In genomic region chr4:88356652-88357051, GRCm38 (mm10) we compare ENCODE assay signal across 8 mouse cellular contexts.
A peak's percentile ranks its signal among the peaks of the same experiment; 100 is the strongest.
DNase-seq lines count a peak whose midpoint lies in the region; ATAC-seq and TF ChIP-seq lines count a peak whose summit lies in the region.

No protein-coding gene starts in this region.

- peak; percentile 54 for TF ChIP-seq CTCF in intestine, postnatal 0 days (IDR thresholded peaks at IDR 0.05; ENCODE audit: low read depth)

- H3K4me2 ChIP-seq in intestine, postnatal 0 days (replicated peaks; ENCODE audit: low read depth) = no peak overlapping the region
- no peak overlapping the region for H3K4me2 ChIP-seq in intestine, embryonic 16.5 days (ENCODE audit: low read depth, low read length)

- H3K9me3 ChIP-seq in intestine, postnatal 0 days (ENCODE audit: control insufficient read depth) = no peaks in the 10 kb centered on the region
- no peaks in the 10 kb centered on the region for H3K9me3 ChIP-seq in intestine, embryonic 16.5 days (ENCODE audit: control insufficient read depth, low read length)

- no peak for ATAC-seq in intestine, postnatal 0 days
- no peak for ATAC-seq in intestine, embryonic 16.5 days
- no peak for ATAC-seq in erythroid progenitor cell, adult 5-6 weeks (replicated peaks; ENCODE audit: low FRiP score, poor library complexity, severe bottlenecking)

- H3K27me3 ChIP-seq in intestine, postnatal 0 days (replicated peaks; ENCODE audit: control insufficient read depth, insufficient read depth, low read length) = no peaks in the 10 kb centered on the region
- no peaks in the 10 kb centered on the region for H3K27me3 ChIP-seq in intestine, embryonic 16.5 days (replicated peaks; ENCODE audit: control insufficient read depth, insufficient read depth, low read length)

- no peak overlapping the region for H3K27ac ChIP-seq in intestine, postnatal 0 days (ENCODE audit: low read depth, low read length)
- no peak overlapping the region for H3K27ac ChIP-seq in intestine, embryonic 16.5 days (ENCODE audit: low read length)

- H3K4me1 ChIP-seq in intestine, postnatal 0 days (replicated peaks; ENCODE audit: control insufficient read depth, insufficient read depth, low read length) = no peaks in the 10 kb centered on the region
- no peaks in the 10 kb centered on the region for H3K4me1 ChIP-seq in intestine, embryonic 16.5 days (ENCODE audit: control insufficient read depth, insufficient read depth, low read length)

- no peaks in the 10 kb centered on the region; the same call in 1 of the 2 replicates for H3K36me3 ChIP-seq in intestine, postnatal 0 days (ENCODE audit: control insufficient read depth, insufficient read depth)
- H3K36me3 ChIP-seq in intestine, embryonic 16.5 days (ENCODE audit: control insufficient read depth, insufficient read depth, low read length) = no peaks in the 10 kb centered on the region

- WGBS in intestine, postnatal 0 days = 75% methylated on average over 2 of the region's 2 CpGs
- WGBS in intestine, embryonic 16.5 days = 64% methylated on average over 2 of the region's 2 CpGs

- H3K4me3 ChIP-seq in intestine, postnatal 0 days (ENCODE audit: low read depth, low read length) = no peak overlapping the region
- no peak overlapping the region for H3K4me3 ChIP-seq in intestine, embryonic 16.5 days (ENCODE audit: low read length)

- DNase-seq in A20 (ENCODE audit: low read depth, low spot score) = peak; percentile 33
- DNase-seq in ES-CJ7 (ENCODE audit: low read depth, low spot score) = peak; percentile 43
- peak; percentile 13 for DNase-seq in lung, postnatal 25 days (ENCODE audit: low spot score)
- no peak for DNase-seq in kidney, adult 18-20 months
- no peak for DNase-seq in layer of hippocampus, postnatal 25 days (ENCODE audit: extremely low spot score in 1 of 2, low spot score in 1 of 2)

- H3K9ac ChIP-seq in intestine, postnatal 0 days (ENCODE audit: low read depth, low read length) = no peak overlapping the region
- H3K9ac ChIP-seq in intestine, embryonic 16.5 days (ENCODE audit: low read depth, low read length) = no peak overlapping the region

Comparison
In these comparisons a context has a peak if more than half of its experiments do, and no peak if none do; other contexts are left out.
1. DNase-seq: peak in A20 (single experiment), ES-CJ7 (single experiment) and lung, postnatal 25 days (single experiment); none in kidney, adult 18-20 months (single experiment) and layer of hippocampus, postnatal 25 days (0 of 2).